Mouse (Mus musculus) stomach, postnatal 0 days (tissue): ENCODE results near the gene Tubb4b. TPM values are rescaled to one million over a fixed set of nuclear protein-coding genes. Genes with fewer than 3 reads are reported as not detected.

ENCODE experiments used
- ATAC-seq: fragments of 200-750 bp; cut with Nextera tagmentation; 2 replicates; pipeline ENCODE4 v1.8.0; 2017; ENCODE audit not compliant: low FRiP score, low TSS enrichment
- DNase-seq: peaks from one replicate; pipeline ENCODE4 v3.0.0-alpha.2; 2016; ENCODE audit warnings: low spot score
- H3K27ac ChIP-seq: fragments of 300-500 bp; sonication (generic); replicated peaks from 2 replicates; pipeline ENCODE4 v1.5.1; 2014; ENCODE audit warnings: mild to moderate bottlenecking, control low read depth
- H3K27me3 ChIP-seq: fragments of 300-500 bp; sonication (generic); 2 replicates; pipeline ENCODE4 v1.6.1; 2014; ENCODE audit warnings: low read length; ENCODE audit not compliant: control insufficient read depth, insufficient read depth
- H3K36me3 ChIP-seq: fragments of 300-500 bp; sonication (generic); 2 replicates; pipeline ENCODE4 v1.6.1; 2014; ENCODE audit warnings: low read length, mixed read lengths; ENCODE audit not compliant: control insufficient read depth, insufficient read depth
- H3K4me1 ChIP-seq: fragments of 300-500 bp; sonication (generic); replicated peaks from 2 replicates; pipeline ENCODE4 v1.6.1; 2014; ENCODE audit warnings: antibody characterized with exemption; ENCODE audit not compliant: control insufficient read depth, insufficient read depth
- H3K4me2 ChIP-seq: fragments of 300-500 bp; sonication (generic); replicated peaks from 2 replicates; pipeline ENCODE4 v1.6.1; 2014; ENCODE audit warnings: low read depth, mild to moderate bottlenecking, control low read depth, moderate library complexity
- H3K4me3 ChIP-seq: fragments of 300-500 bp; sonication (generic); 2 replicates; pipeline ENCODE4 v1.5.1; 2014; ENCODE audit warnings: low read depth, low read length, control low read depth
- H3K9ac ChIP-seq: fragments of 300-500 bp; sonication (generic); 2 replicates; pipeline ENCODE4 v1.6.1; 2014; ENCODE audit warnings: mild to moderate bottlenecking, low read length, control low read depth, mixed read lengths
- H3K9me3 ChIP-seq: fragments of 300-500 bp; sonication (generic); 2 replicates; pipeline ENCODE4 v1.6.1; 2016; ENCODE audit warnings: low read length; ENCODE audit not compliant: control insufficient read depth
- CTCF ChIP-seq: IDR thresholded peaks from 2 replicates; pipeline ENCODE4 v1.5.1; 2016; ENCODE audit warnings: antibody characterized with exemption, low read depth, mild to moderate bottlenecking, moderate library complexity
- EP300 ChIP-seq: optimal IDR thresholded peaks from 2 replicates; pipeline ENCODE3; 2016; ENCODE audit warnings: antibody characterized with exemption
- WGBS: fragments of 180-500 bp; shearing (Covaris S2); extraction: QIAGEN DNeasy Blood & Tissue Kit; methylation state at CpG from one replicate; pipeline ENCODE4 v1.1.7; 2014; 5-methylcytosine and 5-hydroxymethylcytosine counted together
- polyA plus RNA-seq: library from polyadenylated mRNA; unstranded; fragments of >200 nt; fragmentation: Nextera tagmentation; extraction: Ambion mirVana; gene quantifications from 2 replicates; pipeline ENCODE4 v1.2.1, GENCODE M21; 2015

Gene Tubb4b
- polyA plus RNA-seq, 1 experiment from 2014 or later = 486 TPM

GRCm38 (mm10) chr2:25186575-25186930, 37.9 kb downstream of the Tubb4b start:
- 42% methylated on average over 5 of the region's 5 CpGs for WGBS
- Histone ChIP-seq H3K4me3 (peak overlapping the region; percentile 45), H3K27me3 (no peaks in the 10 kb centered on the region), H3K36me3 (no peaks in the 10 kb centered on the region), H3K27ac (no peak overlapping the region), H3K4me2 (peak overlapping the region; percentile 81), H3K9me3 (no peaks in the 10 kb centered on the region), H3K4me1 (peaks cover 3% of the 10 kb centered on the region; the same call in 1 of the 2 replicates), H3K9ac (no peak overlapping the region)
- TF ChIP-seq CTCF (no peak), EP300 (no peak)
- DNase-seq = no peak
- no peak; the same call in 1 of the 2 replicates for ATAC-seq

GRCm38 (mm10) chr2:25185625-25186574, 38.6 kb downstream of the Tubb4b start:
- no peaks in the 10 kb centered on the region for H3K27me3 ChIP-seq
- H3K4me2 ChIP-seq = peak overlapping the region; percentile 81
- peaks cover 3% of the 10 kb centered on the region; the same call in 1 of the 2 replicates for H3K4me1 ChIP-seq
- ATAC-seq (peak; percentile 41), DNase-seq (peak; percentile 86)
- 2% methylated on average over 63 of the region's 64 CpGs for WGBS
- H3K4me3 ChIP-seq = peak overlapping the region; percentile 45
- TF ChIP-seq CTCF = peak; percentile 72
- no peak for TF ChIP-seq EP300
- H3K36me3 ChIP-seq = no peaks in the 10 kb centered on the region
- peak overlapping the region; percentile 54 for H3K9ac ChIP-seq
- H3K9me3 ChIP-seq = no peaks in the 10 kb centered on the region
- H3K27ac ChIP-seq = peak overlapping the region; percentile 65

GRCm38 (mm10) chr2:25184496-25184895, 40.0 kb downstream of the Tubb4b start:
- no peak overlapping the region for H3K4me3 ChIP-seq
- no peak overlapping the region for H3K27ac ChIP-seq
- no peaks in the 10 kb centered on the region for H3K36me3 ChIP-seq
- ATAC-seq = no peak
- DNase-seq = no peak
- TF ChIP-seq CTCF = no peak
- TF ChIP-seq EP300 = no peak
- H3K4me1 ChIP-seq = peaks cover 3% of the 10 kb centered on the region; the same call in 1 of the 2 replicates
- no peak overlapping the region for H3K9ac ChIP-seq
- H3K27me3 ChIP-seq = no peaks in the 10 kb centered on the region
- WGBS = 95% methylated on average over 7 of the region's 7 CpGs
- H3K9me3 ChIP-seq = no peaks in the 10 kb centered on the region
- no peak overlapping the region for H3K4me2 ChIP-seq

GRCm38 (mm10) chr2:25183336-25183735, 41.2 kb downstream of the Tubb4b start:
- no peaks in the 10 kb centered on the region for H3K9me3 ChIP-seq
- no peaks in the 10 kb centered on the region for H3K27me3 ChIP-seq
- H3K36me3 ChIP-seq = no peaks in the 10 kb centered on the region
- no peak for ATAC-seq
- peaks cover 3% of the 10 kb centered on the region; the same call in 1 of the 2 replicates for H3K4me1 ChIP-seq
- 76% methylated on average over 2 of the region's 2 CpGs for WGBS
- no peak for TF ChIP-seq EP300
- TF ChIP-seq CTCF = no peak
- H3K27ac ChIP-seq = no peak overlapping the region
- H3K4me2 ChIP-seq = peak overlapping the region; percentile 42; the same call in 1 of the 2 replicates
- H3K9ac ChIP-seq = no peak overlapping the region
- no peak overlapping the region for H3K4me3 ChIP-seq
- DNase-seq = no peak

- WGBS = 43% methylated on average over 6 of the region's 6 CpGs
- no peak for ATAC-seq
- Histone ChIP-seq H3K4me2 (peak overlapping the region; percentile 42), H3K27ac (no peak overlapping the region), H3K9me3 (no peaks in the 10 kb centered on the region), H3K27me3 (no peaks in the 10 kb centered on the region; the same call in 1 of the 2 replicates), H3K36me3 (no peaks in the 10 kb centered on the region), H3K4me3 (peak overlapping the region; percentile 17; the same call in 1 of the 2 replicates), H3K4me1 (peaks cover 3% of the 10 kb centered on the region; the same call in 1 of the 2 replicates), H3K9ac (0 out of 2 replicates have a peak overlapping the region, but pooled peaks have one; percentile 32)
- no peak for DNase-seq
- no peak for TF ChIP-seq CTCF
- no peak for TF ChIP-seq EP300
These were observed 41.8 kb downstream of the Tubb4b start for GRCm38 (mm10) chr2:25182664-25183063.

- ATAC-seq (no peak), DNase-seq (no peak)
- peak overlapping the region; percentile 85 for H3K4me2 ChIP-seq
- WGBS = 4% methylated on average over 17 of the region's 17 CpGs
- H3K9ac ChIP-seq = peak overlapping the region; percentile 64
- H3K9me3 ChIP-seq = no peaks in the 10 kb centered on the region
- H3K4me3 ChIP-seq = peak overlapping the region; percentile 58
- peaks cover 3% of the 10 kb centered on the region; the same call in 1 of the 2 replicates for H3K4me1 ChIP-seq
- H3K27ac ChIP-seq = peak overlapping the region; percentile 96
- no peaks in the 10 kb centered on the region; the same call in 1 of the 2 replicates for H3K27me3 ChIP-seq
- no peaks in the 10 kb centered on the region for H3K36me3 ChIP-seq
- TF ChIP-seq EP300 = no peak
- no peak for TF ChIP-seq CTCF
These were observed 42.6 kb downstream of the Tubb4b start for GRCm38 (mm10) chr2:25181891-25182397.
